Mouse (Mus musculus) CH12F3 (cell line): ENCODE measurements around the gene Klk12.

Experiments used
- in situ Hi-C: fragments of 300-500 bp; cut with MboI; formaldehyde crosslinking; loops from 2 replicates; pipeline ENCODE4 v1.14.3; 2020; ENCODE audit warnings: low sequenced_read_pairs

Klk12 gene

DNA sequence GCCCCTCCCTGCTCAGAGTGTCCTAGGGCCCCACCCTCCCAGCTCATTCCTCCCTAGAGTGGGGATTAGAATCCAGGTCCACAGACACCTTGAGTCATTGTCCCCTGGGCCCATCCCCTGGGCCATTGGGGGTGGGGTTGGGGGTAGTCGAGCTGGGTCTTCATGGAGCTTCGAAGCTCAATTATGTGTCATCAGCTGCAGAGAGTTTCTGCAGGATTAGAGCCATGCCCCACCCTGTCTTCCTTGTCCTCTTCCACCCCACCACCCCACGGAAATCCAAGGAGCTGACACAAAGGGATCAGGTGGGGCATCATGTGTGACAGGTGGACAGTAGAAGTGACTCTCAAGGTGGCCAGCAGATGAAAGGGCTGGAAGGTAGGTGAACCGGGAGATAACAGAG is at the start of gene Klk12:
TSS of gene Klk12 (plus strand) at position 301 of the 400 bp plus-strand sequence.
- in situ Hi-C loops, result no loop called here

DNA sequence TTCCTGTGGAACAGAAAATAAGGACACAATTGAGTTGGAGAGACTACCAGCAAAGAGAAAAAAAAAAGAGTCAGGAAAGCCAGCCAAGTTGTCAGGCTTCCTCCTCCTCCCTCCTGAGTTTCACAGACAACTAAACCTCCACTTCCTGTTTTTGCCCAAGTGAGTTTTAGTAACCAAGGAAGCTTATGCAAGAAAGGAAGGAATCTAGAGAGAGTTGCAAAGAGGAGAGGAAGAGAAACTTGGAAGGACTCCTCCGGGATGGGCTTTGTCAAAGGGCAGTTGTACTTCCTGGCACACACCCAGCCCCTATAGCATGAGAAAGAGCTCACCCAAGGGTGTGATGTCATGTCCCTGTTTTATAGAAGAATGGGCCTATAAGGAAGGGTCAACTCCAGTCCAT is 20.9 kb upstream of the Klk12 start:
- in situ Hi-C loops, result no loop called here

DNA sequence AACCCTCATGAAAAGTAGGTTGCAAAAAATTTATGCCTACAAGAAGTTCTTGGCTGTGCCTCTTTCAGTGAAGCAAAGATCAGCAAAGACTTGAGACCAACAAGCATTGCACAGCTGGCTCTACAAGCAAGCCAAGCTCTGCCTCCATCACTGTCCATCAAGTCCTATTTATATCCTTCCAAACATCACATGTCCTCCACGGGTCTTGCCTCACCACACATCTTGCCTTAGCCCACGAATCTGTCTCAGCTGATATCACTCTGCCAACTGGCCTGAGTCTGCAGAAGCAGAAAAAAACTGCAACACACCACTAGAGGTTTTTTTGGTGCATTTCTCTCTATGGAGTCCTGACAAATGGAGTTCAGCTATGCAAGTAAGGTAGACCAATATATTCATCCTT is 15.9 kb upstream of the Klk12 start:
- in situ Hi-C loops, result no loop called here

DNA sequence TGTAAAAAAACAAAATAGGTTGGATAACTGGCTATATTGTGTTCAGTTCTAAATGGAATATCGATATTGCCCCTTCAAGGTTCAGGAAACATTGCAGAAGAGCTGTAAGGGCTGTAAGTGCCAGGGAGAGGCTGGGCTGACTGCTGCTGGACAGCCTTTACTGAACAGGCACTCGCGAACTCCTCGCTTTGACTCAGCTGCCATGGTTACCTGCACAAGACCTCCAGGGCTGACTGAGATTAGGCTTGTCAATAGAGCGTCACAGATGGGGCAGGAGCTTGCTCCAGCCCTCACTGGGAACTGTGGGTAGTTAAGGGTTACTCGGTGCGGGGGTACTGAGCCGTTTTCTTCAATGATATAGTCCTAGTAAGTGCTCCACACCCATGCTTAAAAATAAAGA is 2.2 kb upstream of the Klk12 start:
- in situ Hi-C loops, result no loop called here

DNA sequence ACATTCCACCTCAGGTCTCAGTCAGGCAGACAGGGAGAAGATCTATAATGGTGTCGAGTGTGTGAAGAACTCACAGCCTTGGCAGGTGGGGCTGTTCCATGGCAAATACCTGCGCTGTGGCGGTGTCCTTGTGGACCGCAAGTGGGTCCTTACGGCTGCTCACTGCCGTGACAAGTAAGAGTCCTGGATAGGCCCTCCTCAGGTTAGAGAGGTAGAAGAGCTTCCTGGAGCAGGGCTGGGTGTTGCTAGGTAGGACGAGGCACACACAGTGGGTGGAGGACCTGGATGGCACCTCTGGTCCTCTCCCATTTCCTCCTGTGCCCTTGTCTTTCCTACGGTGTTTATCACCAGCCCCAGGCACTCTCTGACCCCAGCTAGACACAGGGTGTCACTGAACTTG is 939 bp downstream of the Klk12 start:
- in situ Hi-C loops, result no loop called here

DNA sequence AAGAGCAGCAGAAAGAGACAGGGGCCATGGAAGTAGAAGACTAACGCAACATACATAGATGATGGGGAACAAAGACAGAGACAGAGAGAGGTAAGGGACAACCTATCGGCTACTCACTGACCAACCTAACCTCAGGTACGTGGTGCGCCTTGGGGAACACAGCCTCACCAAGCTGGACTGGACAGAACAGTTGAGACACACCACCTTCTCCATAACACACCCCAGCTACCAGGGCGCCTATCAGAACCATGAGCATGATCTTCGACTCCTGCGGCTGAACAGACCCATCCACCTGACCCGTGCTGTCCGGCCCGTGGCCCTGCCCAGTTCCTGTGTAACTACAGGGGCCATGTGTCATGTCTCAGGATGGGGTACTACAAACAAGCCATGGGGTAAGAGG is 2.0 kb downstream of the Klk12 start:
- in situ Hi-C loops, result no loop called here

DNA sequence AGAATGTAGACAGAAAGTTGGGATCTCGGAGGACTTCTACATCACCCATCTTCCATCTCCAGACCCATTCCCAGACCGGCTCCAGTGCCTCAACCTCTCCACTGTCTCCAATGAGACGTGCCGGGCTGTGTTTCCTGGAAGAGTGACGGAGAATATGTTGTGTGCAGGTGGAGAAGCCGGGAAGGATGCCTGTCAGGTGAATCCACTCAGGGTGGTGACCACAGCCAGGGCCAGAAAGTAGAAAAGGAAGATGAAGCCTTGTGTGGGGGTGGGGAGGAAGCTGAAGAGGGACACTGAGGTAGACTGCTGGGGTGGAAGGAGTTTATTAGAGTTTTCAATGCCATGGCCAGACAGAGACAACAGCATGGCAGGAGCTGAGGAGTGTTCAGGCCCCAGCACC is 3.2 kb downstream of the Klk12 start:
- in situ Hi-C loops, result no loop called here

DNA sequence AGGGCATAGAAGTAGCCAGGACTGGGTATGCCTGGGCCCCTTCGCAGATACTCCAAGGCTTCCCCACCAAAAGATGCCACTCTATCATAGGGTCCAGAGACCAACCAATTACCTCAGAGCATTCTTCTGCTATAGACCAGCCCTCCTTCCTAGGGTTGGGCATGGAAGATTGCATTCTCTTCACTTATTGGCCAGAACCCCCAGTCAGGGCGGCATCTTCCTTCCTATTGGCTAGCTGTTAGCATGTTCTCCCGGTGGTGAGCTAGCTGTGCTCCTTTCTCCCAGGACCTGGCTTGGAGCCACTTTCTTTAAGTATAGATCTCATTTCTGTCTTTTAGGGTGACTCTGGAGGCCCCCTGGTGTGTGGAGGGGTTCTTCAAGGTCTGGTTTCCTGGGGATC is 4.2 kb downstream of the Klk12 start:
- in situ Hi-C loops, result no loop called here

DNA sequence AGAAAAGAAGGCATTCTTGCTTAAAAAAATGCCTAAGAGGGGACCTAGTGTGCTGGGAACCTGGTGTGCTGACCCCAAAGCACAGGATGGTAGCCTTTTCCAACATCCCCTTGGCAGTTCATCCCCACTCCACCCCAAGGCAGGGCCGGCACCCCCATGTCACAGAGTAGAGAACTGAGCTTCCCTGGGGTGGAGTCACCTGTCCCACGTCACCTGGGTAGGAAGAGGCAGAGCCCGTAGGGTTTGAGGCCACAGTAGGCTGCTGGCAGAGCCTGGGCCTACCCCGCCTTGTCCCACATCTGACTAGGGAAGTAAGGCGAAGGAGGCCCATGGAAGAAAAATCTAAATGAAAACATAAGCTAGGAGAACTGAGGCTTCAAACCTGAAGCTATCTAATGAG is 5.7 kb downstream of the Klk12 start, which contains the start of gene Klk11:
TSS of gene Klk11 (plus strand) at position 241 of the 400 bp plus-strand sequence.
- in situ Hi-C loops, result no loop called here

DNA sequence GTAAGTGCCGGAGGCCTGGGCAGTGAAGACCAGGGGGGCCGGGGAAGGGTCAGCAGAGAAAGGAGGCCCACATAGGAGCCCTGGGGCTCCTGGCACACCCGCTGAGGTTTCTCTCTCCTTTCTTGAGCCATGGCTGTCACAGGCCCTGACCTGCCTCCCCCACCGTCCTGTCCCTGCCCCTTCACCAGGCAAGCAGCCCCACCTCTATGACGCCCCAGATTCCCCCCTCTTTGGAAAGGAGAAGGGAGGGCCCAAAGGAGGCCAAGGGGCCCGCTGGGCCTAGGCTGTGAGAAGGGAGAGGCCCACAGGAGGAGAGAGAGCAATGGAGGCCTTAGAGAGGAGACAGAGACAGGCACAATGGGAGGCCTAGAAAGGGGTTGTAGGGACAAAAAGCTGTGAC is 6.1 kb downstream of the Klk12 start:
- in situ Hi-C loops, result no loop called here

DNA sequence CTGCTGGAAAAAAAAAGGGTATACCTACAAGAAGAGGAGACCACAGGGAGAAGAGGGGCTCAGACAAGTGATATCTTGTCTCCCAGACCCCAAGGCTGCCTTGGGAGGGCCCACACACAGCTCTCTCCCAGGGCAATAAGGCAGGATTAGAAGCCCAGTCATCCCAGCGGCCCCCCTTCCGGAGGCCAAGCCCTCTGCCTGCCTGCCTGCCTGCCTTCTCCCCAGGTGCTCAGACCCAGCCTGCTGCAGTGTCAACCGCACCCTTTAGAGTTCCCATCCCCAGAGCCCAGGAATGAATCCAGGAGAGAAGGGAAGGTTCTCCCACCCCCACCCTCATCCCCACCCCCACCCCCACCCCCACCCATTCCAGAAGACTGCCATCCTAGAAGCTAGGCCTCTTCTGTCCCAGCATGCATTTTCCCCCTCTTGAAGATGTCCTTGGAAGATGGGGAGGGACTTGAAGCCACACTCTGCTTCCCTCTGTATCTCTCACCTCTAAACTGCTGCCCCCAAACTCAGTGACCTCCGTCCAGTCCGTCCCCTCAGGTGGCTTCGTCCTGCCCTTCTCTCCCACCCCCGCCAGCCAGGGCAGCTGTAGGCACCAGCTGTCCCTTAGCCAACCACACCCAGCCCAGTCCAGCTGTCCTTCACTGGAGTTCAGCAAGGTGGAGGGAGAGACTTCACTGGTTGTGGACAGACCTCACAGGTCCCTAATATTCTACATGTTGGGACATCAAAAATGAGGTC is 6.8 kb downstream of the Klk12 start:
- in situ Hi-C loops, result no loop called here

DNA sequence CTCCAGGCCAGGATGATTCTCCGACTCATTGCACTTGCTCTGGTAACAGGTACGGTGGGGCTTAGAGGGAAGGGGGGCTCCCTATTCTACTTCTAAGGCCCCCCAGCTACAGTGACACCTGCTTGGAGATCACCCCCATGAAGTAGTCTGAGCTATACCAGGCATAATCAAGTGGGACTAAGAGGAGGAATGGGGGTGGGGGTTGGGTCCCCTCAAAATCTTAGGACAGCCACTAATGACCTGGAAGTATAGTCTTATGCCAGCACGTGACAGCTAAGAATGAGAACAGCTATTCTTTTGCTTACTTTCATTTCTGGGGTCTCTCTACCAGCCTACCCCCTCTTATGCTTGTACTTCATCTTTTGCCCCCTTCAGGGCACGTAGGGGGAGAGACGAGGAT is 7.8 kb downstream of the Klk12 start:
- in situ Hi-C loops, result no loop called here

DNA sequence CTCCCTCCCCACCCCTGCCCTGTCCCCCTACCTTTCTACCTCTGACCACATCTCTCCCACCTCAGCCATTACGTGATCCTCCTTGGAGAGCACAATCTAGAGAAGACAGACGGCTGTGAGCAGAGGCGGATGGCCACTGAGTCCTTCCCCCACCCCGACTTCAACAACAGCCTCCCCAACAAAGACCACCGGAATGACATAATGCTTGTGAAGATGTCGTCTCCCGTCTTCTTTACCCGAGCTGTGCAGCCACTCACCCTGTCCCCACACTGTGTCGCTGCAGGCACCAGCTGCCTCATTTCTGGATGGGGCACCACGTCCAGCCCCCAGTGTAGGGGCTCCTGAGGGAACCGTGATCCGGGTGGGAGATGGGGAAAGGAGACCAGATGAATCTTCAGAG is 8.7 kb downstream of the Klk12 start:
- in situ Hi-C loops, result no loop called here

DNA sequence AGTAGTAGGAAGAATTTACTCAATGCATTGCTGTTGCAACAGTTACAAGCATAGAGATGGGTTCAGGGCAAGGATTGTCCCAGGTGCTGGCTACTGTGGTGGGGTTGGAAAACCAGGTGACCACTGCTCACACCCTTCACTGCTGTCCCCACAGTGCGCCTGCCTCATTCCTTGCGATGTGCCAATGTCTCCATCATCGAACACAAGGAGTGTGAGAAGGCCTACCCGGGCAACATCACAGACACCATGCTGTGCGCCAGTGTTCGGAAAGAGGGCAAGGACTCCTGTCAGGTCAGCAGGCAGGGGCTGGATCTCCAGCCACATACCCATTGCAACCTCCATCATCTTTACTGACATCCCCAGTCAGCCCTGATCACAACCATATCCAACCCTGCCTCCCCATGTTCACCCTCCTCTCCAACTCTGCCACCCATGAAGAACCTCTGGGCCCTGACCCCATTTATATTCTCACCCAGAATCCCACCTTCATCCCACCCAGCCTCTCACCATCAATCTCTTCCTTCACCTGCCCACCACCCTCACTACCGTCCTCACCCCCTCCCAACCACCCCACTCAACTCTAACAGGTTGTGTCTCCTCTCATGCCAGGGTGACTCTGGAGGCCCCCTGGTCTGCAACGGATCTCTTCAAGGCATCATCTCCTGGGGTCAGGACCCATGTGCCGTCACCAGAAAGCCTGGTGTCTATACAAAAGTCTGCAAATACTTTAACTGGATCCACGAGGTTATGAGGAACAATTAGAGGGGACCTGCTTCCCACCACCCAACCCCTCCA is 9.7 kb downstream of the Klk12 start:
- in situ Hi-C loops, result no loop called here

DNA sequence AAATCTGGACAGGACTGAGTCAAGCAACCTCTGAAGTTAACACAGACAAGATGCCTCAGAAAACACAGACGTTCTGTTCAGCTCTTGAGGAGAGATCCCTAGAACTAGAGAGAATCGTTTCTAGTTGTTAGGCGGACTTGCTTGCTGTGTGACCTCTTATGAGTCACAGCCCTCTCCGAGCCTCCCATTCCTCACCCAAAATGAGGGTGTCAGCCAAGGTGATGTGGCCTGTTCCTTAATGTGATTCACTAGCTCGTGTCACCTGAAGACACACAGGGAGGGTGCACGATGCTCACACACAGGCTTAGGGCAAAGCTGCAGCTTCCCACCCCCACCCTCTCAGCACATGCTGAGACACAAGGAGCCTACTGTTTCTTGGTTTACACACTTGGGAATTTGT is 11.5 kb downstream of the Klk12 start:
- in situ Hi-C loops, result no loop called here

DNA sequence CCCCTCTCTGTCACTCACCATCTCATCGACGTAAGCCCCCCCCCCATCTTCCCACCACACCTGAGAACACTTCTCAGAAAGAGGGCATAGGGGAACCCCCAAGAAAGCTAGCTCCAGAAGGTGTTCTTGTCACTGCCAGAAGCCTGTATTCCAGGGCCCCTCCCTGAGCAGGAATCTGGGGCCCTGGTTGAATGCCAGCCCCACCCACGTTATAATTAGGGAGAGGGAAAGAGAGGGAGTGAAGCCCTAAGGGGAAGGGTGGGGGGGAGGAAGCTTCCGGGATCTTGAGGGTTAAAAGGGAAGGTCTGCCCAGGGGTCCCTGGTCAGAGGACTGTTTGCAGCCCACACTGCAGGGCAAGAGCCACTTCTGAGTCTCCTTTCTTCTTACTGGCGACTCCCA is 12.0 kb downstream of the Klk12 start, which contains the start of gene Klk10:
TSS of gene Klk10 (plus strand) at position 290 of the 400 bp plus-strand sequence.
- in situ Hi-C loops, result no loop called here

DNA sequence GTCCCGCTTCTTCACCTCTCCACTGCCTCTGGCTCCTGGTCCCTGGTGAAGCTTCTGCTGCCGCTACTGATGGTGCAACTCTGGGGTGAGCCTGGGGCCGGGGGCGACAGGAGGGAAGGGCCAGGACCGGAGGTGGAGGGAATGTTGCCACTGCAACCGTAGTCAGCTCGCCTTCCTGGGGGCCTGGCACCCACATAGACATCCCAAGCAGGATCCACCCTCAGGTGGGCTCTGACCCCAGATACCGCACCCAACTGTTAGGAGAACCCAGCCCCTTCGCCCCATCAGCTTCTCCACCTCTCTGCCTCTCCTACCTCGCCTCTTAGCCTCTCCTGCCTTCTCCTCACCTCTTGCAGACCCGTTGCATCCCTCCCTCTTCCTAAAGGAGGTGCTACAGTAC is 12.8 kb downstream of the Klk12 start:
- in situ Hi-C loops, result no loop called here

DNA sequence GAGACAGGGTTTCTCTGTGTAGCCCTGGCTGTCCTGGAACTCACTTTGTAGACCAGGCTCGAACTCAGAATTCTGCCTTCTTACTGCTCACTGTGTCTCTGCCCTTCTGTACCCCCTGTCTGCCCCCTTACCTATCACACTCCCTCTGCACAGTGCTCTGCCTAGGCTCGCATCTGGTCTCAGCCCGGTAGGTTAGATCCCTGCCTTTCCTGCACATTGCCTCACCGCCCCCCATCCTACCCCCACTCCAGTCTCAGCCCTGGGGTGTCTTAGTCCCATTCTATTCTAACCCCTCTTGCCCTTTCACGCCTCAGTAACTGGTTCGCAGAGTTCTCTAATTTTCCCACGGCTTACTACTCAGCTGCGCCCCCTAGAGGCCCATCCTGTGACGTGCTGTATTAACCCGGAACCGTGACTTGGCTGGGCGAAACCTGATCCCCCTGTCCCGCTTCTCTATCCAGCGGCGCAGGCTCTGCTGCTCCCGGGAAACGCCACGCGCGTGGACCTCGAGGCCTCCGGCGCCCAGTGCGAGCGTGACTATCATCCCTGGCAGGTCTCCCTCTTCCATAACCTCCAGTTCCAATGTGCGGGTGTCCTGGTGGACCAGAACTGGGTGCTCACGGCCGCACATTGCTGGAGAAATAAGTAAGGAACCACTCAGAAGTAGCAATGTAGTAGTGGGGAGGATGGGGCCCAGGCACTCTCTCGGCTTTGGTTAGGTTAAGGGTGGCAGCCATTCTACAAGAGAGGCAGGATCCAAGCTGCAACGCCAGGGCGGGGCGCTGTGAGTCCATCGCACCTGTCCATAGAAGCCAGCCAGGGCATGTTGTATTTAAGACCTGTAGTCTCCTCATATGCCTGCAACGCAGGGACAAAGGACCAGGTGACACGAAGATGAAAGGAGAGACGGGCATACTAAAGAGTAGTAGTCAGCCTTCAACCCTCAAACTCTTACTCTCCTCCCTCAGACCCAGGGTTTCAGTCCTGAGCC is 13.9 kb downstream of the Klk12 start:
- in situ Hi-C loops, result no loop called here

DNA sequence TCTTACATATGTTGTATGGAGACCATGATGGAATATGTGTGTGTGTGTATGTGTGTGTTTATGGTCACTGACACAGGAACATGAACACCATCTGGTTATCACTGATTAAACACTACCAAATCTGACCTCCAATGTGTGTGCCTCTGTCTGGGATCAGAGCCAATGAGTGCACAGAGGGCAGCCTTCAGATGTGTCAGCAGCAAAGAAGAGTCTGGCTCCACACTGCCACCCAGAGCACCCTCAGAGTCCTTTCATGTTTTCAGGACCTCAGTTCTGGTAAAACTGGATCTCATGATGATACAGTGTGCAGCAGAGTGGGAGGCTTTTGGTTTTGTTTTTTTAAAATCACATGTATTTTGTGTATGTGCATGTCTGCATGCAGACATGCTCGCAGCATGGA is 16.6 kb downstream of the Klk12 start:
- in situ Hi-C loops, result no loop called here

DNA sequence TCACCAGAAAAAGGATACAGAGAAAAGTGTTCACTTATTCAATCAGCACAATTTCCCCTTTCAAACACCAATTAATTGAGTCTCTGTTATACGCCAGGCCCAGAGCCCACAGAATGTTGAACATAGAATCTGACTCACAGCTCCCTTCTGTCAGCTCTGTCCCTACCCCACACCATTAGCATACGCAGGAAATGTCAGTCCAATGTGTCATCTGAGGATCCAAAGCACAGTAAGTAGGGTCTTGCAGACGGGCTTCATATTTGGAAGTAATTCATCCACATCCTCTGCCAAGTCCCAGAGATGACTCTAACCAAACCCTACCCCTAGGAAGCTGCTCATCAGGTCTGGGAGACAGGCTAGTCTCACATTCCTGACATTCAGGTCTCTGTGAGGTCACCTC is 19.4 kb downstream of the Klk12 start:
- in situ Hi-C loops, result no loop called here

DNA sequence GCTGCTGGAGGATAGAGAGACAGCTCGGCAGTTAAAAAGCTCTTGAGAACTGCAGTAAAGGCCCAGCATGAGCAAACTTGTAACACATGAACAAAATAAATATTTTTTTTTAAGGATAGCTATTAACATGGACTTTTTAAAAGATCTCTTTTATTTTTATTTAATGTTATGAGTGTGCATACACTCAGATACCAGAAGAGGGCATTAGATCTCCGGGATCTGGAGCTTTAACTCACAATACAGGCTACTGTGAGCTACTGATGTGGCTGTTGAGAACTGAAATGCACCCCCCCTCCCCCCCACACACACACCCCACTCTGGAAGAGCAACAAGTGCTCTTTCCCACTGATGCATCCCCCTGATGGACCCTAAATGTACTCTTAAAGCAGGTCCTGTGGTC is 20.6 kb downstream of the Klk12 start:
- in situ Hi-C loops, result no loop called here
